Mouse (Mus musculus) E14TG2a.4 (cell line): ENCODE results near the gene Tmem143.

Source experiments
- CTCF ChIP-seq: conservative IDR thresholded peaks from 2 replicates; pipeline ENCODE4 v1.5.1; 2014; ENCODE audit warnings: low read length
- NANOG ChIP-seq: IDR thresholded peaks from 2 replicates; pipeline ENCODE4 v1.6.1; 2014; ENCODE audit warnings: borderline replicate concordance, low read length, mixed read lengths
- POU5F1 ChIP-seq: IDR thresholded peaks from 2 replicates; pipeline ENCODE4 v1.6.1; 2014; ENCODE audit warnings: low read length, borderline replicate concordance

- TF ChIP-seq CTCF = no peak
- TF ChIP-seq POU5F1 = no peak
- no peak for TF ChIP-seq NANOG
These were observed 9.9 kb downstream of the Tmem143 start for GRCm38 (mm10) chr7:45906622-45907021.
